Mouse (Mus musculus): ENCODE measurements at regions not wholly inside any gene's neighbourhood (a gene's known extent, or its start where the extent isn't known, plus 50 kb on each side); places are given as distances from the start of the nearest gene placed in this dataset.
A peak's percentile ranks its signal among the peaks of the same experiment; 100 is the strongest.

DNA sequence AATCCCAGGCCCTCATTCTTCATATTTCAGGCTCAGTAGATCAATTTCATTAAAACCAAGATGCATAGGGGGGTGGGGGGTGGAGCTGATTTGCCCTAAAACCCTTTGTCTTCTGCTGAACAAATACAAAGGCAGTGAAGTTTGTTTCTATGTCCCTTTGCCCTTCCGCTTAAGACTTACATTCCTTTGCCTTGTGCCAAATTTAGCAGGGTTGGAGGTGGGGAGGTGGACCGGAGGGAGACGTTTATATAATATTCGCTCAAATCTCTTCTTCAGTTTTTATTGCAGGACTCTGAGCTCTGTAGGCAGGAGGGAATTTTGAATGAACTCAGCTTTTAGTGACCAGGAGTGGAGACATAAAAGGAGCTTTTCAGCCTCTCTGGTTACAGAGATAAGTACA, 258.8 kb downstream of the Fzd1 start:
- no peak for DNase-seq (ENCODE audit: extremely low spot score)

DNA sequence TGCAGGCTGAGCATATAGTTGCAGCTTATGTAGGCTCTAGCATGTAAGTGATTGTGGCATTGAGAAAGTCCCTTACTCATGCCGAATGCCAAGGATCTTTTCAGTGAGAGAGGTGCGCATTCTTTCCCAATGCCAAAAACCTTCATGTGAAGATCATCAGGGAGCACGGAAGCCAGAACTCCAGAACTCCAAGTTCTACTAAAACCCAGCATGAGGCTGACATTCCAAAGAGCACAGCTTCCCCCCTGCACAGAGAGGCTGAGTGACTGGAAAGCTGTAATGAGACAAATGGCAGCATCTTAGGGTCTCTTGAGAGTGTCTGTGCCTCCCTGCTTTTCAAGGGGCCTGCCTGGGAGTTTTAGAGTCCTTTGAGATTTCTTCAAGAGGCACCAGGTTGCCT, 259.4 kb downstream of the Fzd1 start:
- DNase-seq (ENCODE audit: extremely low spot score) = no peak

DNA sequence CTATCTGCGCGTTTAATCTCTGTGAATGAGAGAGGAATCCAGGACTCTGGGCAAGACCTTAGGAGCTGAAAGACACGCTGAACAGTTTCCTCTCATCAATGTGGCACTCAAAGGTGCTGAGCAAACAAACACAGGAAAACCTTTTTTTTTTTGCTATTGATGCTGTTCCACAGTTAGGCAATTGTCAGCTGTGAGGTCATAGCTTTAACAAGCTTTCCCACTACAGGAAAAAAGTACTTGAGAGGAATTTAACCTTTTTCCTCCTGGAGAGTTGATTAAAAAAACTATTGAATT, 261.0 kb downstream of the Fzd1 start:
- DNase-seq (ENCODE audit: extremely low spot score) = no peak

DNA sequence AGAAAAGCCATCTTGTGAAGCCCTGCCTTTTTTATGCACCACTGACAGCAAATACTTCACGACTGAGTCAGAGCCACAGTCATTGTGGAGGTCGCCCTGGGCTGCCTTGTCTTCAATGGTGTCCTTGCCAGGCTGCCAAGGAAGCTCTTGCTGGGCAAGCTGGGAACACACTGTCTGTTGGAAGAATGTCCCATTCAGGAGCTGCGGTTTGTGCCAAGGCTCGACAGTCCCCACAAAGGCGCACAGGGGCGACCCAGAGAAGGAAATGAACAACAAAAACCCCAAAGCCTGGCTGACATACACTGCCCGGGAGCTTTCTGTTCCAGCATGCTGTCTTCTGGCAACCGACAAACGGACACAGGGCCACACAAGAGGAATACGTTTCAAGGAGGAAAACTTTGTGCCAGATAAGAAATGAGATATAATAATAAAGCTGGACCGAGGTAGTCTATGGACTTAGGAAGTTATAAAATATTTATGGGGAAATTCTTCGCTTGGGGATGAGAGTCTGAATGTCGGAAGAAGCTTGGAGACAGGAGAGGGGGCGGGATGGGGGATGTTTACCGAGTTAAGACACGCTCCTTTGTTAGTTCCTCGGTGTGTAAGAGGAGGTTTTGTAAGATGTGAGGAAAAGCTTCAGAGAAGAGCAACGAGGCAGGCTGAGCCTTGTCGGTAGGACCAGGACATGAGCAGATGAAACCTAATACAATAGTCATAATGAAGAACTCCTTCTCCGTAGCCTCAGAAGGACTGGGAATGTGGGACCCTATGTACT, 261.5 kb downstream of the Fzd1 start:
- DNase-seq (ENCODE audit: extremely low spot score) = peak; percentile 32

DNA sequence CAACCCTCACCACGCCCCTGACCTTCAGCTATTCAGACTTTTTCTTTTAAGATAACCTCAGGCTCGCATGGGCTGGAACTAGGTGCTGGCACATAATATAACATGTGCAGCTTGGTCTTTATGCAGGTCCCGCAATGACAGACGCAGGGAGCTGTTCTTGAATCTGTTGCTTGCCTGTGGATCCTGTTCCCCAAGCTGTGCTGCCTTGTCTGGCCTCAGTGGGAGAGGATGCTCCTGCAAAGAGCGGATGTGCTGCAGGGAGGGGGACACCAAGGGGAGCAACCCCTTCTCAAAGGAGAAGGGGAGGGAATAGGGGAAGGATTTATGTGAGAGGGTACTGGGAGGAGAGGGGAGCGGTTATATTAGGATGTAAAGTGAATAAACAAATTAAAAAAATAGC, 262.4 kb downstream of the Fzd1 start:
- DNase-seq (ENCODE audit: extremely low spot score) = no peak

DNA sequence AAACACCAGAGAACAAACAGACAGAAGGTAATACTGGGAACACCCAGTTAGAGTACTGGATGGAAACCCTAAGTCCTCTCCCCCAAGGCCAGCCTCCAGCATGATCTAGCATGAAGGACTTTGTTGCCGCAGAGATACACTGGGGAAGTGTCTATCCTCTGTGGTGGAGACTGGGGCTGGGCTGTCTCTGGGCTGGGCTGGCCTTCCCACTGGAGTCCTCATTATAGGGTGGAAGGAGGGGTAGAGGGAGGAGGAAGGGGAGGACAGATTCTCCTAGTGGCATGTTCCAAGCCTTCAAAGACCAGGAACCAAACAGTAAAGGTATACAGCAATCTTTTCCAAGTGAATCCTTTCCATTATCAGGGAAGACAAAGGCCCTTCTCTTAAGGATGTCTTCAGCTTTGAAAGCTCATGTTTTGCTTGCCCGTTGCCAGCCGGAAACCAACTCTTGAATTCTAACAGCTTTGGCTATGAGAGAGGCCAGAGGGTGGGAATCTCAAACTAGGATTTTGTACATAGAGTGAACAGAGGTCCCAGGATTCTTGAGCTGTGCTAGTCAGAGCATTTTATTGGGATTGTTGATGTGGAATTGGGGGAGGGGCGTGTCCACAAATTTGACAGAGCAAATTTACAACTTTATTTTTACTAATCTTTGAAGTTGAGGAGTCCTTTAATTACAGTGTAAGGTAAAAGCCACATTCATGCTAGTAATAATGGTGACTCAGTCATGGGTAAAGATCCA, 271.3 kb downstream of the Fzd1 start:
- DNase-seq (ENCODE audit: extremely low spot score) = no peak

DNA sequence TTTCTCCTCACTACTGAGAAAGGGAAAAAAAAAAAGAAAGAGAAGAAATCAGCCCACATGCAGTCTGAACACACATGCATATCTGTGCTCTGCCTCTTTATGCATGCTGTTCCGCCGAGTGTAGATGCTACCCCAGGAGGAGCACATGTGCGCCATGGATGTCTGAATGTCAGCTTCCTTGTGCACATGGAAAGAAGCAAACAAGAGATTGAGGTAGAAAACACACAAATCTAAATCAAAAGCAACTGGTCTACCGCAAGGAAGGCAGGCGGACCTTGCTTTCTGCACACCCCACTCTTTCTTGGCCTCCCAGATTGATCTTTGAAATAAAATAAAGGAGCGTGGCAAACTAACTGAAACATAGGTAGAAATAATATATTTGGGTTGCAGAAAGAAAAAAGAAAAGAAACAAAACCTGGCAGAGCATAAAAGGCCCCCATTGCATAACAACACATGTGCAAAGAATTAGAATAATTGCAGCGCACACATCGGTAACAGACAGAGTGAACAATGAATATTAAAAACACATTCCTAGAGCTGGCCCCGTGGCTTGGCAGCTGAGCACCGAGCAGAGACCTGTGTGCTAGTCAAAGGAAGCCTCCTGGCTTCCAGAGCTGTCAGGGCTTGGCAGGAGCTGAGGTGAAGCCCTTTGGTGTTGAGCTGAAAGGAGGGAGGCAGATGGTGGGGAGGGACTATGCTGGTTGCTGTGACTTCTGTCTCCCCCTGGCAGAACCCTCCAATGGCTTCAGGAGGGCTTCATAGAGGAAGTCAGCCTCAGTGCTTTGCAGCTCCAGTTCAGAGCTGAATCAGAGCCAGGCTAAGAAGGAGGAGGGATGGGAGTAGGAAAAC, 272.1 kb downstream of the Fzd1 start:
- peak; percentile 24 for DNase-seq (ENCODE audit: extremely low spot score)

DNA sequence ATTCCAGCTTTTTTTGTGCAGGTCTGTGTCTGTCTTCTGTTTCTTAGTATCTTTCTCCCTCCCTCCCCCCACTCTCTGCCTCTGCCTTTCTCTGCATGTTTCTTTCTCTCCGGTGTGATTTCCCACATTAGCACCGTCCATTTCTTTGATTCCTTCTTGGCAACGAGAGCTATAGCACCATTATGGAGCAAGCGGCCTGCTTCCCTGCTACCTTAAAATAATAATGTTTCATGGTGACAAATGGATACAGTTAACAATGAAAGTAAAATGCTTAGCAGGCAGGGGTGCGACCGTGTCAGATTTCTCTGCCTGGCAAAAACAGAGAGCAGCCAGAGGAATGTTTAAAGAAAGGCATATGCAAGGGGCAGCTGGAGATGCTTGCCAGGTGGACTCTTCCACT, 273.1 kb downstream of the Fzd1 start:
- DNase-seq (ENCODE audit: extremely low spot score) = peak; percentile 24

DNA sequence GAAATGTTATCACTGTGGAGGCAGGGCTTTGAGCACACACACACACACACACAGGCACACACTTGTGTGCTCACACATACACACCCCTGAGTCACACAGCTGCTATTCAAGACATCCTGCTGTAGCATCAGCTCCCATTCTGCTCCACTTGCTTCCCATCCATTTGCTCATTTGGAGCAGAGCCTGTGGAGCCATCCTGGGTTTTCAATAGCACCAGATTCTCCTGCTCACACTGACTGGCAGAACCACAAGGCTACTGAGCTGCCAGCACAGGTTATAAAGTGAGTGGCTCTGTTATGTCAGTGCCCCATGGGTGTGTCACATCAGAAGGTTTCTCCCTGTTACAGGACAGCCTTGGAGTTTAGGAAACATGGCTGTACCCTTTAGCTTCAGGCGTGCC, 273.7 kb downstream of the Fzd1 start:
- no peak for DNase-seq (ENCODE audit: extremely low spot score)

DNA sequence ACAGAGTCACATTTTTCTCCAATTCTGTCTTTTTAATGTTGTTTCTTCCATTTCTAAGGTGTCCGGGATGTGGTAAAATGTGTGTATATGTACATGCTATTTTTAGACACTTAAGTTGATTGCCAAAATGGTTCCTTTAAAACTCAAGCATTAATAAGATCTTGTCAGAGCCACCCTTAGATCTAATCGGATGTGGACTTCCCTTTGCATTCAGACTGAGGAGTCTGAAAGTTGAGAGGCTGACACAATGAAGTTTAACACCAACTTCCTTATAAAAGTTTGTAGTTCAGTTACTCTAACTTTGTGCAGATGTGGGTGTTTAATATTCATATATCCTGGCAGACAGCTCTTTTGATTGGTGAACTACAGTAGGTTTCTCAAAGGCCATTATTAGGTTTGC, 282.1 kb downstream of the Mterf1b start:
- DNase-seq (ENCODE audit: extremely low spot score) = no peak

Data from embryo, embryonic 9.5 days (tissue).